Mouse (Mus musculus) embryonic facial prominence, embryonic 14.5 days (tissue): Measurements from ENCODE around the gene Celsr2. TPM values are rescaled to one million over a fixed set of nuclear protein-coding genes. Genes with fewer than 3 reads are reported as not detected.

ENCODE experiments used
- ATAC-seq: fragments of 200-750 bp; cut with Nextera tagmentation; 2 replicates; pipeline ENCODE4 v1.8.0; 2017; ENCODE audit warnings: low read depth, moderate number of reproducible peaks, moderate TSS enrichment
- DNase-seq: peaks from one replicate; pipeline ENCODE4 v3.0.0-alpha.2; 2015; ENCODE audit warnings: low spot score
- H3K27ac ChIP-seq: fragments of 300-500 bp; sonication (generic); replicated peaks from 2 replicates; pipeline ENCODE4 v1.5.1; 2014; ENCODE audit warnings: low read depth, mild to moderate bottlenecking, low read length, moderate library complexity
- H3K27me3 ChIP-seq: fragments of 300-500 bp; sonication (generic); replicated peaks from 2 replicates; pipeline ENCODE4 v1.6.1; 2014; ENCODE audit warnings: low read length; ENCODE audit not compliant: control insufficient read depth, insufficient read depth
- H3K36me3 ChIP-seq: fragments of 300-500 bp; sonication (generic); 2 replicates; pipeline ENCODE4 v1.6.1; 2014; ENCODE audit warnings: low read length, mixed read lengths; ENCODE audit not compliant: control insufficient read depth, insufficient read depth
- H3K4me1 ChIP-seq: fragments of 300-500 bp; sonication (generic); 2 replicates; pipeline ENCODE4 v1.6.1; 2014; ENCODE audit warnings: antibody characterized with exemption, low read length; ENCODE audit not compliant: control insufficient read depth, insufficient read depth
- H3K4me2 ChIP-seq: fragments of 300-500 bp; sonication (generic); 2 replicates; pipeline ENCODE4 v1.6.1; 2014; ENCODE audit warnings: low read depth, mild to moderate bottlenecking, low read length, moderate library complexity, mixed read lengths
- H3K4me3 ChIP-seq: fragments of 300-500 bp; sonication (generic); 2 replicates; pipeline ENCODE4 v1.5.1; 2014; ENCODE audit warnings: low read depth, mild to moderate bottlenecking, low read length
- H3K9ac ChIP-seq: fragments of 300-500 bp; sonication (generic); 2 replicates; pipeline ENCODE4 v1.6.1; 2014; ENCODE audit warnings: low read depth, mild to moderate bottlenecking, low read length, moderate library complexity, mixed read lengths
- H3K9me3 ChIP-seq: fragments of 300-500 bp; sonication (generic); 2 replicates; pipeline ENCODE4 v1.6.1; 2016; ENCODE audit warnings: low read length; ENCODE audit not compliant: control insufficient read depth
- WGBS: fragments of 180-500 bp; shearing (Covaris S2); extraction: QIAGEN DNeasy Blood & Tissue Kit; methylation state at CpG from one replicate; pipeline ENCODE4 v1.1.7; 2014; 5-methylcytosine and 5-hydroxymethylcytosine counted together
- polyA plus RNA-seq: library from polyadenylated mRNA; unstranded; fragments of >200 nt; fragmentation: Nextera tagmentation; extraction: Ambion mirVana; gene quantifications from 2 replicates; pipeline ENCODE4 v1.2.1, GENCODE M21; 2014

The Celsr2 gene
- polyA plus RNA-seq: 11.8 and 13.9 TPM in 2 replicates

DNA sequence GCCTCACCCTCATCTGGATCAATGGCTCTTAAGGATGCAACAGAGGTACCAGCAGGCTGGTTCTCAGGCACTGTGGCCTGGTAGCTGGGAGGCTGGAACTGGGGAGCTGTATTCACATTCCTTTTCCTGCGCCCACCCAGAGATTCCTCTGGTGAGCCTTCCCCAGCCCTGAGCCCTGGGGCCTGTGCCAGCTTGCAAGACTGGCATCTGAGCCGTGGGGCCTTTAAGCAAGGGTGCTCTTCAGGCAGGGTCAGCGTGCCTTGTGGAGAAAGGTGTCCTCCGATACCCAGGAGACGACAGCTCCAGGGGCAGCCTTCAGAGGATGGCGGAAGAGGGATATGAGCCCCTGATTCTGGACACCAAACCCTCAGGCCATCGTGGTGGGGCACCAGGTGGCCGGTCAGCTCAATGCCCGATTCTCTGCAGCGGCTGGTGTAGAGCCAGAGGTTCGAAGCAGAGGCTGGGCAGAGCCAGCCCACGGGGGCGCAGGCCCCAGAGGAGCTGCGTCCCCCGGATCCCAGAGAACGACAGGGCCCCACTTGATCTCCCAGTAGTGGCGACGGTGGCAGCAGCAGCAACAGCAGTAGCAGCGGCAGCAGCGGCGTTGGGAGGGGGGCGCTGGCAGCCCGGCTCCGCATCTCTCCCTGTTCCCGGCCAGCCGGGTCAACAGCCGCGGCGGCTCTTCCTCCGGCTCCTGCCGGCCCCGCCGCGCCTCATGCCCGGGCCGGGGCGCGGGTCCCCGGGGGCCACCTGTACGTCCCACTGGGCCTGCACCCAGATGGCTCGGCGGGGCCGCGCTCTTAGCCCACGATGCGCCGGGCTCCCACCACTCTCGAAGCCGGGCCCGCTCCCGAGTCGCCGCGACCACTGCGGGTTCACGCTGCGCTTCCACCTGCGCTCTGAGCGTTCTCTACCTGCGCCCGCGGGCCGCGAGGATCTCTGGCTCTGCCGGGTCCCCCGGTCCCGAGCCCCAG is at the start of gene Celsr2:
Celsr2 (minus strand) TSS at position 696 of the 974 bp plus-strand sequence.
- H3K4me2 ChIP-seq: peak within 1 kb of the TSS; percentile 99
- H3K9ac ChIP-seq: peak within 1 kb of the TSS; percentile 73
- H3K27ac ChIP-seq: peak within 1 kb of the TSS; percentile 63
- peaks cover 23% of the 10 kb centered on the region for H3K9me3 ChIP-seq
- ATAC-seq (peak; percentile 30), DNase-seq (peak; percentile 35)
- whole genome bisulfite sequencing: 19% methylated on average over 17 of the region's 67 CpGs
- peaks cover 12% of the 10 kb centered on the region for H3K4me1 ChIP-seq
- H3K27me3 ChIP-seq: 0 out of 2 replicates have a peak, but pooled peaks cover 3% of the 10 kb centered on the region
- peaks cover 25% of the 10 kb centered on the region for H3K36me3 ChIP-seq
- peak within 1 kb of the TSS; percentile 85 for H3K4me3 ChIP-seq

DNA sequence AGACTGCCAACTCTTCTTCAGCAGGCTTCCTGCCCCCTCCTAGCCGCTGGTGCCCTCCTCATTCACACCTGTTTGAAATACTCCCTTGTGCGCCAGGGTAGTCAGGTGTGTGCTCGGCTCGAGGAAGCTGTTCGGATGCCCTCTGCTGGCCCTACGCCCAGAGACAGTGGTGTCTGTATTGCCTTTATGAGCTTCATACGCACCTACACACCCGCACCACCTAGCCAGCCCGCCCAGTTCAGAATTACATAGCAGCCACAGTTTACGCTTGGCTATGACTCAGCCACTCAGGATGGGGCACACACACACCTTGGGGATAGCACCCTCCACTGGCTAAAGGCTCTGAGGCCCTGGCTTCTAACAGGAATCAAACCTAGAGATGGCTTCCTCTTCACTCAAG is 43.5 kb upstream of the Celsr2 start:
- Histone ChIP-seq H3K36me3 (no peaks in the 10 kb centered on the region), H3K4me3 (no peak overlapping the region), H3K27ac (no peak overlapping the region), H3K4me1 (no peaks in the 10 kb centered on the region), H3K27me3 (no peaks in the 10 kb centered on the region), H3K9me3 (no peaks in the 10 kb centered on the region), H3K9ac (no peak overlapping the region), H3K4me2 (0 out of 2 replicates have a peak overlapping the region, but pooled peaks have one; percentile 10)
- peak; percentile 74 for DNase-seq
- WGBS: 43% methylated on average over 10 of the region's 10 CpGs
- ATAC-seq: peak; percentile 74; the same call in 1 of the 2 replicates

DNA sequence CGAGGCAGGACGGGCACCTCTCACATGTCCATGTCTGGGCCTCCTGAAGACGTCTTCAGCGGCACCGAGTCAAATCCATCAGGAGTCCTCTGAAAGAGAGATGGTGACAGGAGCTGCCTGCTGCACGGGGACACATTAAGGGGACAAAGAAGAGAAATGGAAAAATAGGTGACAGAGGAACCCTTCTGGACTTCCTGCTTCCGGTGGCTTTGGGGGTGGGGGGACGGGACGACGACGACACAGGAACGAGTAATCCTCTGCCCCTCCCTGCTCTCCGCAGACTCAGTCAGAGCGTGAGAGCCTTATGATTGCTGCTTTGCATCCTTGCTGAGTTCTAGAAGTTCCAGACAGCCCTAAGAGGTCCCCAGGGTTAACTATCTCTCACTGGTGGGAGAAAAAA is 43.0 kb upstream of the Celsr2 start:
- no peak overlapping the region for H3K9ac ChIP-seq
- WGBS: 54% methylated on average over 14 of the region's 14 CpGs

DNA sequence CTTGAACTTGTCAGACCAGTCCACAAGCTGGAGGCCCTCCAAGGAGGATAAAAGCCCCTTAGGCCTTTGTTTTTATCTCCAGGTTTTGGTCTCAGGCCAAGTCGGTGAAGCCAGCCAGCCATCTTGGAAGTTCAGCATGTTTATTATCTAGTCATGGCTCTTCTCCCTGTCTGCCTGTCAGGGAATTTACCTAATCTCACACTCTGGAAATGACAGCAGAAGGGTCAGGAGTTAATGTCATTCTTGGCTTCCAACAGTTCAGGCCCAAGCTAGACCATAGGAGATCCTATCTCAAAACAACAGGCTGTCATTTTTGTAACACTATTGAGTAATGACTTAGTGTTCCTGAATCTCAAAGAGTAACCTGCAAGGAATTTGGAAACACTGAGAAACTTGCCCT is 38.8 kb upstream of the Celsr2 start:
- no peaks in the 10 kb centered on the region for H3K4me1 ChIP-seq
- no peaks in the 10 kb centered on the region for H3K9me3 ChIP-seq
- no peak overlapping the region for H3K27ac ChIP-seq
- no peak for ATAC-seq
- no peaks in the 10 kb centered on the region for H3K27me3 ChIP-seq
- H3K9ac ChIP-seq: no peak overlapping the region
- H3K4me3 ChIP-seq: no peak overlapping the region
- 47% methylated on average over 1 of the region's 1 CpGs for WGBS
- no peak overlapping the region for H3K4me2 ChIP-seq
- H3K36me3 ChIP-seq: no peaks in the 10 kb centered on the region
- no peak for DNase-seq

More for the DNA sequence above, 43.0 kb upstream of the Celsr2 start:
- Histone ChIP-seq H3K4me3 (no peak overlapping the region), H3K4me1 (no peaks in the 10 kb centered on the region), H3K27ac (no peak overlapping the region), H3K4me2 (0 out of 2 replicates have a peak overlapping the region, but pooled peaks have one; percentile 10), H3K9me3 (no peaks in the 10 kb centered on the region), H3K36me3 (no peaks in the 10 kb centered on the region), H3K27me3 (no peaks in the 10 kb centered on the region)
- DNase-seq (no peak), ATAC-seq (peak; percentile 15; the same call in 1 of the 2 replicates)

DNA sequence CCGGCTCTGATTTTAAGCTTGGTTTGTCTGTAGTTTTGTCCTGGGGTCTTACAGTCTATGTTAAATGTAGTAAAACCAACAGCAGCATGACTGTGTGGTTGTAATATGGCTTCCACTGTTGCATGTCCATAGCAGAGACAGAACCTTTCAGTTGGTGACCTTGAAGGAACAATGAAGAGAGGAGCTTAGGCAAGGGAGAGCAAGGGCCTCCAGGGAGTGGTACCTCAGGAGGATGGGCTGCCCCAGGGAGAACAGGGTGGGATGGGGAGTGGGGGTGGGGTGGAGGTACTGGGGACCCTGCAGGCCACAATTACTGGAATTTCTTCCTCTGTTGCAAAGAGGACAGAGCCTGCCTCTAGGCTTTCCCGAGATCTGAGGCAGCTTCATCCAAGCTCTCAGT is 36.6 kb upstream of the Celsr2 start:
- ATAC-seq (no peak), DNase-seq (no peak)
- Histone ChIP-seq H3K4me1 (no peaks in the 10 kb centered on the region), H3K4me3 (no peak overlapping the region), H3K4me2 (no peak overlapping the region), H3K27ac (no peak overlapping the region), H3K36me3 (no peaks in the 10 kb centered on the region), H3K9ac (no peak overlapping the region), H3K27me3 (no peaks in the 10 kb centered on the region), H3K9me3 (no peaks in the 10 kb centered on the region)
- 73% methylated on average over 2 of the region's 2 CpGs for WGBS

DNA sequence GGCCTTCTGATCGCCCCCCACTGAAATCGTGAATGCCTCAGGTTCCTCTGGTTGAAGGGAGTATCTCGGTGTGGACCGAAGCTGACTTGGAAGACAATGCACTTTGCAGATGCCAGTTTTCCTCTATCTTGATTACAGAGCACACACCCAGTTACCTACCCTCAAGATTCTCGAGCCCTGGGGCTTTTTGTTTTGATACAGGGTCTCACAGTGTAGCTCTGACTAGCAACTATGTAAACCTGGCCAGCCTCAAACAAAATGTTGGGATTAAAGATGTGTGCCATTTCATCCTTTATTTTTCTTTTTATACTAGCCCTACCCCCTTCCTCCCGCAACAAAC is 30.0 kb upstream of the Celsr2 start:
- no peaks in the 10 kb centered on the region for H3K9me3 ChIP-seq
- WGBS: 14% methylated on average over 6 of the region's 6 CpGs
- H3K36me3 ChIP-seq: 0 out of 2 replicates have a peak, but pooled peaks cover 10% of the 10 kb centered on the region
- H3K4me3 ChIP-seq: peak overlapping the region; percentile 71
- ATAC-seq (no peak), DNase-seq (no peak)
- peaks cover 18% of the 10 kb centered on the region for H3K4me1 ChIP-seq
- no peaks in the 10 kb centered on the region for H3K27me3 ChIP-seq
- peak overlapping the region; percentile 93 for H3K4me2 ChIP-seq
- peak overlapping the region; percentile 70 for H3K9ac ChIP-seq
- H3K27ac ChIP-seq: peak overlapping the region; percentile 71; the same call in 1 of the 2 replicates

DNA sequence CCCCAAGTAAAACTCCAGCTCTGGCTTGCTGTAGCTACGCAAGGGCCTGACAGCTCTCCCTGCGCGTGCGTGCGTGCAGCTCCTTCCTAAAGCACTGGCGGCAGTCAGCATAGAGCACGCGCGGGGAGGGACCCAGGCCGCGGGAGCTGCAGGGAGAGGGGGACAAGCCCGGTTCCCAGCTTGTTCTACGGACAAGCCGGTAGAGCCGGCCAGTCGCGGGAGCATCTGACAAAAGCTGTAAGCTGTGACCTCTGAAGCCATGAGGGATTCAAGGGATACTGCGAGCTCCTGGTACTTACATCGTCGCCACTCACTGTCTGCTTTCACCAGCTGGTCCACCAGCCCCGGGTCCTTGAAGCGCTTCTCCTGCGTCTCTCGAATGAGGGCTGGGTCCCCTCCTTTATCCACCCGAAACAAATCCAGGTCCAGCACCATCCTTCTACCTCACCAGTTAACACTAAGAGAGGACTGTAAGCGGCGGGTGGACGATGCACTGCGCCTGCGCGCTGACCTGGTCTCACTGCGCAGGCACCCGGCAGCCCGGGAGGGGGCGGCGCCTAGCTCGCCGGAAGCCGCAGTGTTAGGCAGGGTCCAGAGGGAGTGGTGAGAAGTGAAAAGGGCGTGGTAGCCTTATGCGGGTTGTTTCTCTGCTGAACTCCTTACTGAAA is 29.5 kb upstream of the Celsr2 start, which contains the start of gene Sars:
Sars (minus strand) TSS at position 512 of the 668 bp plus-strand sequence.
- Histone ChIP-seq H3K36me3 (0 out of 2 replicates have a peak, but pooled peaks cover 10% of the 10 kb centered on the region), H3K4me3 (peak within 1 kb of the TSS; percentile 71), H3K4me2 (peak within 1 kb of the TSS; percentile 93), H3K9me3 (no peaks in the 10 kb centered on the region), H3K27ac (peak within 1 kb of the TSS; percentile 71), H3K9ac (peak within 1 kb of the TSS; percentile 70), H3K27me3 (no peaks in the 10 kb centered on the region), H3K4me1 (peaks cover 18% of the 10 kb centered on the region)
- ATAC-seq (peak; percentile 99), DNase-seq (peak; percentile 96)
- WGBS: 0% methylated on average over 36 of the region's 41 CpGs

DNA sequence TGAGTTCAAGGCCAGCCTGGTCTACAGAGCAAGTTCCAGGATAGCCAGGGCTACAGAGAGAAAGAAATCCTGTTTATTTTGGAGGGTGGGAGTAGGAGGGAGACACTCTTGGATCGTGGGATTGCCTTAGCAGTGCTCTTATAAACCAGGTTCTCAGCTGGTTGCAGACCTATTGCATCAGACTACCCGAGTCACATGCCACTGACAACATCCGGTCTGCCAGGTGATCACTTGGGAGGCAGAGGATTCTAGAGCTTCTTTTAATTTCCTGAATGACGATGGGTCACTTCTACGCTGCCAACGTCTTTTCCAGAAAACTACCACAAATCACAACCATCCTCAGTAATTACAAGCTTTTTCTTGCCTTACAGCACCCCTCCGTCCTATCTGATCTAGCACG is 28.7 kb upstream of the Celsr2 start:
- DNase-seq: peak; percentile 45
- Histone ChIP-seq H3K4me2 (peak overlapping the region; percentile 93), H3K27ac (peak overlapping the region; percentile 71), H3K27me3 (no peaks in the 10 kb centered on the region), H3K4me3 (peak overlapping the region; percentile 71), H3K9me3 (no peaks in the 10 kb centered on the region), H3K4me1 (peaks cover 18% of the 10 kb centered on the region), H3K36me3 (0 out of 2 replicates have a peak, but pooled peaks cover 10% of the 10 kb centered on the region), H3K9ac (peak overlapping the region; percentile 70)
- 15% methylated on average over 8 of the region's 8 CpGs for WGBS
- ATAC-seq: no peak
